Mouse (Mus musculus) kidney, adult 10 weeks (tissue): ENCODE measurements around the gene Timm8b. TPM values are rescaled to one million over a fixed set of nuclear protein-coding genes. Genes with fewer than 3 reads are reported as not detected.

Experiments
- polyA plus RNA-seq: library from polyadenylated mRNA; stranded (reverse); fragments of 350-450 nt; fragmentation: Illumina TruSeq; extraction: RNeasy Lipid Tissue Mini Kit (QIAGEN cat#74804); gene quantifications from one replicate; pipeline ENCODE4 v1.2.3, GENCODE M21; 2014; ENCODE audit warnings: low read depth, low replicate concordance

Timm8b gene
- polyA plus RNA-seq = 186 TPM

DNA sequence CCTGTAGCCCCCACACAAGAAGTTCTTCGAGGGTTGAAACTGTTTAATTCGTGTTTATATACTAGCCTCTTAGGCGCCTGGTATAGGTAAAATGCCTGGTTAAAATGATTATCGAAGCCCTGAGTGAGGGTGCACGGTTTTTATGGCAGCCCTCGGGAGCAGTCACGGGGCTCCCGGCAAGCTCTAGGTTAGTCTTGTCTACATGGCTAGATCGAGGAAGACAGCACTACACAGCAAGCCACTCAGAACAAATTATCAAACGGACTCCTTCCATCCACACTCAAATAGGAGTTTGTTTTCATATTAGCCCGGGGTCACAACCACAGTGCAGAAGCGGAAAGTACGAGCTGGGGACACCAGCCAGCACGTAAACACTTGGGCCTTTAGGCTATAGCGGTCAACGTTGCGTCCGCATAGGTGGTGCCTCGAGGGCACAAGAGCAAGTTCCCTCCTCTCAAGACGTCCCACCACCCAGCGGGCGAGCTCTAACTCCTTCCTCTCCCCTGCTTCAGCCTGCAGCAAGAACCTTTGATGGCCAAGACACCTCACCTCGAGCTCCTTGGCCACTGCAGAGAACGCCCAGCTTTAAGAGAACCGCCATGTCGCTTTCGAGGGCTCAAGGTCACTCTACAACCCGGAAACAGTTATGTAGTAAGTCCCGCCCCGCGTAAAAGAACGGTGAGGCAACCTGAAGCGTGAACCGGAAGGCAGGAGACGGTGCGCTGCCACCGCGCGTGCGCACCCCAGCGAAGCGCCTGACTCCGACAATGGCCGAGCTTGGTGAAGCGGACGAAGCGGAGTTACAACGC is at the start of gene Timm8b, which contains the start of gene Sdhd:
Gene Timm8b, plus strand, starts transcription at position 722 of the 809 bp plus-strand sequence.
Gene Sdhd, minus strand, starts transcription at position 624 of the 809 bp plus-strand sequence.

DNA sequence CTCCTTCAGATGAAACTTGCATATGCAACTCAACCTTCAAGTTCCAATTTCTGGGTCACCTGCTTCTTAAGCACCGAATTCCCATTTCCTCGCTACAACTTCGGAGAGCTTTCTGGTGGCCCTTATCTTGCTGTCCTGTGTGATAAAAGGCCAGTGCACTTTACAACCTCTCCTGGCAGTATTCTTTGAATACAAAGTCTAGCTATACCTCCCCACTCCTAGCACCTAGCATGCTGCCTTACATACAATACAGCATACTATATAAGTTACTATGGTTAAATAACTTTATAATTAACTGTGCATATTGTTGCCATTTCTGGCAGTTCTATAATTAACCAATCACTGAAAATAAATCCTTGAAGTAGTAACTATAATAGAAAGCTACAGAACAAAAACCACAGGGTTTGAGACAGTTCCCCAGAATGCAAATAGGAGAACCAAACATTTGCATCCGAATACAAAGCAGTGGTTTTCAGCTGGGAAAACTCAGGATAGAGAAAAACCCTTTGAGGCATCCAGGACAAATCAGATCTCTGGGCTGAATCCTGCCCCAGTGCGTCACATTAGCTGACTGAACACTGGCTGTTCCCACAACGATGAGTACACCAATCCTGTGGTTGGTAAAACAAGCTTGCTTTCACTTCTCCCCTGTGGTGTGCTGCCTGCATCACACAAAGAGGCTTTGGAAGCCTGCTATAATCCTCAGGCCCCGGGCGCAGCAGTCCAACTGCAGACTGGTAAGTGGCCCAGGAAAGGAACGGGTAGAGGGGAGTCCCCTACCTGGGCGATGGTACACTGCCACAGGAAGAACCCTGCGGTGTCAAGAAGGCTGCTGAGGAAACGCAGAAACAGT is 49.2 kb upstream of the Timm8b start, which contains the start of gene Il18:
Gene Il18, plus strand, starts transcription at position 587 of the 853 bp plus-strand sequence.

GRCm38 (mm10) chr9:50555094-50555446 is 48.6 kb upstream of the Timm8b start, which contains the start of gene Bco2:
TSS of gene Bco2 (minus strand) at chr9:50555181.

DNA sequence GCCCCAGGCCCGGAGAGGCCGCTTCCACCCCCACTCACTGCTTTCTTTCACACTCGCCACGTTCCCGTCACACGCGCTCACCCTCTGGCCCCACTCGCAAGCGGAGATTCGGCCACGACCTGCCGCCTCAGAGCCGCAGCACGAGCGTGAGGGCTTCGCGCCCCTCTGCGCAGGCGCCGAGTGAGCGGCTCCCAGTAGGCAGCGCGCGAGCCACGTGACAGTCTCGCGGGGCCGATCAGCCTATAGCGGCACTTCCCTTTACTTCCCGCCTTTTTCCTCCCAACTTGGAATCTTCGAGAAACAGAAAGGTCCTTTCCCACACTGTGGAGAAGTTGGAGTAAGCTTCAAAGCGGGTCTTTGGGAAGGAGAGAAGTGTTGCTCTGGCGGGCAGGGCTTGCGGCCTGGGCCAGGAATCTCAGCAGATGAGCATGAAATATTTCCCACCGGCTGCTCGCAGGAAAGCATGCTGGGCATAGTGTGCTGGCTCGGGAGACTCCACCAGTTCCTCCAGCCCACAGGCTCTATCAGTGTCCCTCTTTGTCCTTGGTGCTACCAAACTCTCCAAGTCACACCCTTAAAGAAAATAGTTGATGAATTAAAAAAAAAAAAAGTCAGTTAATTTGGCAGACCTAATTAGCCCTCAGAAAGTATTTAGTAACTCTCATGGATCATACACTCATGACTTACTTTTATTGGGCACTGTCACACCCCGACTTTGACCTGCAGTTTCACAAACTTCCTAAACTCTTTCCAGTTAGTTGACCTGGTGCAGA is 42.4 kb upstream of the Timm8b start, which contains the start of gene Tex12:
Gene Tex12, minus strand, starts transcription at position 181 of the 773 bp plus-strand sequence.

GRCm38 (mm10) chr9:50616766-50617603 is 13.3 kb downstream of the Timm8b start, which contains the start of the genes Pih1d2 and Nkapd1:
TSS of gene Pih1d2 (plus strand) at chr9:50617321.
TSS of gene Nkapd1 (minus strand) at chr9:50617464.

Other genes starting within 250 kb of the Timm8b start
- 42.2 TPM for gene Plet1, start 109.4 kb upstream of the Timm8b start, polyA plus RNA-seq
- 267 TPM for gene Pts, start 75.2 kb upstream of the Timm8b start, polyA plus RNA-seq
- 9.1 TPM for gene Il18, start 49.1 kb upstream of the Timm8b start, polyA plus RNA-seq
- 13.1 TPM for gene Bco2, start 48.7 kb upstream of the Timm8b start, polyA plus RNA-seq
- gene Tex12, start 42.6 kb upstream of the Timm8b start, polyA plus RNA-seq = not detected
- gene Sdhd, start 98 bp upstream of the Timm8b start, polyA plus RNA-seq = 501 TPM
- 11.1 TPM for gene Pih1d2, start 13.4 kb downstream of the Timm8b start, polyA plus RNA-seq
- gene Nkapd1, start 13.6 kb downstream of the Timm8b start, polyA plus RNA-seq = 70.3 TPM
- gene Dlat, start 55.9 kb downstream of the Timm8b start, polyA plus RNA-seq = 252 TPM
- gene Dixdc1, start 135.6 kb downstream of the Timm8b start, polyA plus RNA-seq = 14.0 TPM
- gene 2310030G06Rik, start 142.6 kb downstream of the Timm8b start, polyA plus RNA-seq = 80.6 TPM
- 43.4 TPM for gene Cryab, start 147.4 kb downstream of the Timm8b start, polyA plus RNA-seq
- gene Hspb2, start 148.4 kb downstream of the Timm8b start, polyA plus RNA-seq = not detected
- gene Fdxacb1, start 164.3 kb downstream of the Timm8b start, polyA plus RNA-seq = 8.9 TPM
- gene Alg9, start 171.1 kb downstream of the Timm8b start, polyA plus RNA-seq = 7.4 TPM
- gene 1110032A03Rik, start 171.6 kb downstream of the Timm8b start, polyA plus RNA-seq = 164 TPM
- 39.4 TPM for gene Ppp2r1b, start 241.4 kb downstream of the Timm8b start, polyA plus RNA-seq